Mouse (Mus musculus) lung, postnatal 10 days (tissue): ENCODE measurements around the gene Dmpk.

ENCODE experiments used
- DNase-seq: peaks from one replicate; pipeline ENCODE4 v3.0.0; 2021

Gene Dmpk

DNA sequence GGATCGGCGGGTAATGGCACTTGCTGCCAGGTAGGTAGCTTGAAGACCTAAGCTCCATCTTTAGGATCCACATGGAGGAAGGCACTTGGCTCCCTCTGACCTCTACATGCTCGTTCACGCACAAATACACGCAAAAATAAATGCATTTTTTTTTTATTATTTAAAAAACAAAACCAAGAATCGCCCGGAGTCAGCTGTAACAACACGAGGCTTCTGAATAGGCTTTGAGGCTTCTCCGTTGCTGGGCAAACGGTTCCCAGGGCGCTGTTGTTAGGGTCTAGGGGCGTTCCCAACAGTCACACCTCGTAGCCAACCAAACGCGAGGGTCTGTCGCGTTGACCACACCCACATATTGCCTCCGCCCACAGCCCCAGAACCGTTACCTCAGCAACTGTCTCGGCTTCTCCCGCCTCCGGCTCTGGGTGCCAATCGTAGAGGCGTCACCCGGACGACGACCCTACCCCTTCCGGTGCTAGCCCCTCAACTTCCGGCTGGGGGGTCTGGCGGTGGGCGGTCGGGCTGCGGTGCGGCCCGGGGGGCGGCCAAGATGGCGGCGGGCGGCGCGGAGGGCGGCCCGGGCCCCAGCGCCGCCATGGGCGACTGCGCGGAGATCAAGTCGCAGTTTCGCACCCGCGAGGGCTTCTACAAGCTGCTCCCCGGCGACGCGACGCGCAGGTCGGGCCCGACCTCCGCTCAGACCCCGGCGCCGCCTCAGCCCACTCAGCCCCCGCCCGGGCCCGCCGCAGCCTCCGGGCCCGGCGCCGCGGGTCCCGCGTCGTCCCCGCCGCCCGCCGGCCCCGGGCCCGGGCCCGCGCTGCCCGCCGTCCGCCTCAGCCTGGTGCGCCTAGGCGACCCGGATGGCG, 7.7 kb upstream of the Dmpk start, which contains the start of gene Dmwd:
Dmwd (plus strand) TSS at position 505 of the 863 bp plus-strand sequence.
- peak; percentile 99 for DNase-seq

DNA sequence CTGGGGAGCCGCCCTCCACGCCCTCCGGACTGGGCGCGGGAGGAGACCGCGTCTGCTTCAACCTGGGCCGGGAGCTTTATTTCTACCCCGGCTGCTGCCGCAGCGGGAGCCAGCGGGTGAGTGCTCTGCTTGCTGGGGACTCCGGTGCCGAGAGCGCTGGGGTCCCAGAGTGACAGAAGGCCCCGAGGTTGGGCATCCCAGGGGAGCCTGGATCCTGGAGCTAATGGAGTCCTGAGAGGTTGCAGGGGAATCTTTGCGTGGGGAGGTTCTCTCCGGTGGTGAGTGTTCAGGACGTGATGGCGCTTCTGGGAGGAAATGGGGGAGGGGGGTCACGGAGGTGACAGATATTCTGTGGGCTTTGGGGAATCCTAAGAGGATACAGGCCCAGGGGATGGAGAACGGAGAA, 7.1 kb upstream of the Dmpk start:
- no peak for DNase-seq

DNA sequence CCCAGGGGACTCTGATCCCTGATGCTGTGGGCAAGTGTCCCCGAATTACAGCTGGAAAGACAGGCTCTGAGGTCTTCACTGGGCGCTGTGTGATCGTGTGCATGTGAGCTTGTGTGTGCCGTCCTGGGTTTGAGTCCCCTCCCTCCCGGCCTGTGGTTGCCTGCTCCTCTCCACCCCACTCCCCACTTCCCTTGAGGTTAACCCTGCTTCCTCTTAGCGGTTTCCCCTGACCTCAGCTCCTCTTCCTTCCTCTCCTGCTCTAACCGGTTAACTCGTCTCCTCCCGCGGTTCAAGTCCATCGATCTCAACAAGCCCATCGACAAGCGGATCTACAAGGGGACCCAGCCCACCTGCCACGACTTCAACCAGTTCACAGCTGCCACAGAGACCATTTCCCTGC, 5.9 kb upstream of the Dmpk start:
- DNase-seq, result no peak

DNA sequence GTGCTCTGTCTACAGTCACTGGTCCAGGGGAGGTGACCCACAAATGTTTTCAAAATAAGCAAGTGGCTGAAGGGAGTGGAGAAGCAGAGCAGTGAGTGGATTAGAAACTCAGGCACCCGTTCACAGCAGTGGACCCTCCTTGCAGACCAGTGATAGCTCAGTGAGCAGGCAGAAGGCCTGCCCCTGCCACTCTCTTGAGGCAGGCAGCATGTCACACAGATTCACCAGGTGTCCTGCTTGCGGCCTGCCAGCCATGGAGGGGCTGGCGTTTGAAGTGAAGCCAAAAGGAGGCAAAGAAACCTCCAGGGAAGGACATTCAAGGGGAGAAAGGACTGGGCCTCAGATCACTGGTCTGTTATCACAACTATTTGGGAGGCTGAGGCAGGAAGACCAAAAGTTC, 4.9 kb upstream of the Dmpk start:
- DNase-seq, result no peak

DNA sequence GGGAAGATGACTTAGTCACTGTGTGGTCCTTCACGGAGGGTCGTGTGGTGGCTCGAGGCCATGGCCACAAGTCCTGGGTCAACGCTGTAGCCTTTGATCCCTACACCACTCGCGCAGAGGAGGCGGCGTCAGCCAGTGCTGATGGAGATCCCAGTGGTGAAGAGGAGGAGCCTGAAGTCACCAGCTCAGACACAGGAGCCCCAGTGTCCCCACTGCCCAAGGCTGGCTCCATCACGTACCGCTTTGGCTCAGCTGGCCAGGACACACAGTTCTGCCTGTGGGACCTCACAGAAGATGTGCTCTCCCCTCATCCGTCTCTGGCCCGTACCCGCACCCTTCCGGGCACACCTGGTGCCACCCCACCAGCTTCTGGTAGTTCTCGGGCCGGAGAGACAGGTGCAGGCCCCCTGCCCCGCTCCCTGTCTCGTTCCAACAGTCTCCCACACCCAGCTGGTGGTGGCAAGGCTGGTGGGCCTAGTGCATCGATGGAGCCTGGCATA, 3.1 kb upstream of the Dmpk start:
- DNase-seq, result no peak

DNA sequence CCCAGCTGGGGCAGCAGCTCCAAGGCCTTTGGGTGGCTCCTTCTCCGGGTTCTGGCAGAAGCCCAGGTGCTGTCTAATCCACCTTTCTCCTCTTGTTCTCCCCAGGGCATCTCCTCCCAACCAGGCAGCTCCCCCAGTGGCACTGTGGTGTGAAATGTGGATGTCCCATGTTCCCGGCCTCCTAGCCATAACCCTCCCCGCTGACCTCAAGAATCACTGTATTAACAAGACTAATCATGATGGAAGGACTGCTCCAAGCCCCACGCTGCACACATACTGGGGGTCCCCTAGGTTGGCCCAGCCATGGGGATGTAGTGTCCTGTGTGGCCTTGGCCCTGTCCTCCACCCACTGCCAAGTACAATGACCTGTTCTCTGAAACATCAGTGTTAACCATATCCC, 1.5 kb upstream of the Dmpk start:
- no peak for DNase-seq

DNA sequence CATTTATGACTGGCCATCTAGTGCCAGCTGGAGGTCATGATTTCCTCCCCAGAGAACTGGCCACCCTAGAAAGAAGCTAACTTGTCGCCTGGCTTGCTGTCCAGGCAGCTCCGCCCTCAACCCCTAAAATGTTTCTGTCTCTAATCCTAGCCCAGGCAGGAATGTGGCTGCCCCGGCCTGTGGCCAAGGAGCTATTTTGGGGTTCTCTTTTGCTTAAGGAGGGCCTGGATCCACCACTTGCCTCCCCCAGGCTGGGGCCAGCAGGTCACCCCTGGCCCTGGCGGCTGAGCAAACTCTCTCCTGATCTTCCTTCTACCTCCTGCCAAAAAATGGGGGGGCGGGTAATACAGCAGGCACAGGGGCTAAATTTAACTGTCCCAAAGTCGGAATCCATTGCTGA, 553 bp upstream of the Dmpk start:
- peak; percentile 78 for DNase-seq

DNA sequence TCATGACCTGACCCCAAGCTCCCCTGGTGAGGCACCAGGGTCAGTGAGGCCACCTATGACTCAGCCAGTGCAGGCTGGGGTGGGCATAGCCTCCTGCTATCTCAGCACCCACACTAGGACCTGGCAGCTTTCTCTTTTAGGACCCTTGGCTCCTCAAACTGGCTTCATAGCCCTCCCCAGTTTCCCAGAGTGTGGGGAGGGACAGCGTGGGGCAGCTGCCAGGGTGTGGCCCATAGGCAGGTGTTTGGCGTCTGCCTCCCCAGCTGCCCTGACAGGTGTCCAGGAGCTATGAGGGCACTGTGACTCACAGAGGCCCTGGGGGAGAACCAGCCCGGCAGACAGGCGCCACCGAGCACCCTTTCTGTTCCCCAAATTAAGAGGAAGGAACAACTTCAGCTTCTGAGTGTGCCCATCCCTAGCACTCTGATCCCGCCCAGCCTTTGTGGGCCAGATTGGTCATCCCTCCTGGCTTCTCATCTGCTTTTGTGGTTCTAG, 675 bp downstream of the Dmpk start:
- peak; percentile 26 for DNase-seq

DNA sequence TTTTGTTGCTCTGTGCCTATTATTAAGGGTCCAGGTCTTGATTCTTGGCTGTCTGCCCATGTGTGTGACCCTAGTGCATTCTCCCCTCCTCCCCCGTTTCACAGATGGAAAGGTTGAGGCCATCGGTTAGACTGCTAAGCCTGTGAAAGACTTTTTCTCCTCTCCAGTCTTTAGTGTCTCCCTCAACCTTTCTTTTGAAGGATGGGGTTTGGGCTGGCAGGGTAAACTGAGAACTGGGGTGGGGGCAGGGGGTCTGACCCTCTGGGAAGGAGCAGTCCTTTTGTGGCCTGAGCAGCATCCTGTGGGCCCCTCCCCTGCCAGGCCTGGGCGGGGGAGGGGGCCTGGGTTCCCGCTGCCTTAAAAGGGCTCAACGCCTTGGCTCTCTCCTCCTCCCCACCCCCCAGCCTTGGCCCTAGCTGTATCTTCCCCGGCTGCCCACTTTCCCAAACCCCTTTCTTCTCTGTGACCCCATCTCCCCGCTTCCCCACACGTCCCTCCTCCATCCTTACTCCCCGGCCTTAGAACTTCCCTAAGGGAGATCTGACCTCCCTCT, 1.3 kb downstream of the Dmpk start:
- DNase-seq, result peak; percentile 43

DNA sequence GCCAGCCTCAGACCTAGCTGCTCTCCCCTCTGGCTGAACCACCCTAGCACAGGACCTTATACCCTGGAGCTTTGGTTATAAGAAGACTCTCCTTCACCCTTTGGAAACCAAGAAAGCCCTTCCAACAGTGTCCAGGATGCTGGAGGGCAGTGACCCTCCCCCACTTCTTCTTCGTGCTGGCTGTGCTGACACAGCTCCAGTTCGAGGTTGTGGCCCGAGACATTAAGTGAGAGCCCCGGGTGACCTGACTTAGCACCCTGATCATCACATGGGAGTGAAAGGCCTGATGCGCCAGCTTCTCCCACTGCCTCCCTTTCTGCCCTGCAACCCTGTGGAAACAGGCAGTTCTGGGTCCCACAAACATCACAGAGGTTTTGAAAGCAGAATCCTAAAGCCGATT, 1.8 kb downstream of the Dmpk start:
- DNase-seq, result no peak

DNA sequence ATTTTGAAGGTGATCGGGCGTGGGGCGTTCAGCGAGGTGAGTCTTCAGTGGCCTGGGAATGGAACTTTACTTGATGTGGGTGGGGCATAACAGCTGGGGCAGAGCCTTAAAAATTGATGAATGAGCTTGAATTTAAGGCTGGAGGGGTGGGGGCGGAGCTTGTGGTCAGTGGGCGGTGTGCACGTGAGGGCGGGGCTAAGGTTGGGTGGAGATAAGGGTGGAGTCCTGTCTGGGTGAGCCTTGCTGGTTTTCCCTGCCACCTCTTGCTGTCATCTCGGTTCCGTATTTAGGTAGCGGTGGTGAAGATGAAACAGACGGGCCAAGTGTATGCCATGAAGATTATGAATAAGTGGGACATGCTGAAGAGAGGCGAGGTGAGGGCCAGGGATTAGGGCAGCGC, 2.4 kb downstream of the Dmpk start:
- DNase-seq, result peak; percentile 79

DNA sequence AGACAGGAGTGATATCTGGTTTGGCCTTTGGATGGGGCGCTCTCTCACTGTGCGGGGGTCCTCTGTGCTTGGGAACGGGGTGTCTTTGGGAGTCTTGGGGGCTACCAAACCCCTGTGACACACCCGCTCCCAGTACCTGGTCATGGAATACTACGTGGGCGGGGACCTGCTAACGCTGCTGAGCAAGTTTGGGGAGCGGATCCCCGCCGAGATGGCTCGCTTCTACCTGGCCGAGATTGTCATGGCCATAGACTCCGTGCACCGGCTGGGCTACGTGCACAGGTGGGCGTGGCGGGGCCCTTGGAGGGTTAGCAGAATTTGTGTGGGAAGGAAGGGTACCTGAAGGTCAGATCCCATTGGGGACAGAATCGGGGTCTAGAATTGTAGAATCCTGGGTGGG, 3.1 kb downstream of the Dmpk start:
- no peak for DNase-seq

DNA sequence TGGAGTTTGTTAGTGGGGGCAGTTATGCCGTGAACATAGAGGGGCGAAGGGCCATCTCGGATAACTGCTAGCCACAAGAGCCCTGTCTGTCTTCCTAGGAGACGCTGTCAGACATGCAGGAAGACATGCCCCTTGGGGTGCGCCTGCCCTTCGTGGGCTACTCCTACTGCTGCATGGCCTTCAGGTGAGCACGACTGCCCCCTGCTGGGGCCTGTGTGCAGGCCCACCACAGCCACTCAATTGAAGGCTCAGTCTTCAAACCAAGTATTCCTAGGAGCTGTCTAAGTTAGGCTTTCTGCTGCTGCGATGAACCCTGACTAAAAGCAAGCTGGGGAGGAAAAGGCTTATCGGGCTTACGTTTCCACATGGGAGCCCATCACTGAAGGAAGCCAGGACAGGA, 5.2 kb downstream of the Dmpk start:
- DNase-seq, result peak; percentile 78

DNA sequence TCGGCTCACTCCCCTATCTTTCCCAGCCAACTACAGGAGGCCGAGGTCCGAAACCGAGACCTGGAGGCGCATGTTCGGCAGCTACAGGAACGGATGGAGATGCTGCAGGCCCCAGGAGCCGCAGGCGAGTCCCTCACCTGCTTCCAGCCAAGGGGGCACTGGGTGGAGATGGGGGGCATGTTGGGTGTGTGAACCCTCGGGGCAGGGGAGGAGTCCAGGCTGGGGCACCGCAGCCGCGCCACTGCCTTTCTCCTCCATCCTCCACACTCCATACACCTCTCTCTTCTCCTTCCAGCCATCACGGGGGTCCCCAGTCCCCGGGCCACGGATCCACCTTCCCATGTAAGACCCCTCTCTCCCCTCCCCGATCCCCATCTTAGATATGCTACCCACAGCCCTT, 8.3 kb downstream of the Dmpk start:
- DNase-seq, result no peak

DNA sequence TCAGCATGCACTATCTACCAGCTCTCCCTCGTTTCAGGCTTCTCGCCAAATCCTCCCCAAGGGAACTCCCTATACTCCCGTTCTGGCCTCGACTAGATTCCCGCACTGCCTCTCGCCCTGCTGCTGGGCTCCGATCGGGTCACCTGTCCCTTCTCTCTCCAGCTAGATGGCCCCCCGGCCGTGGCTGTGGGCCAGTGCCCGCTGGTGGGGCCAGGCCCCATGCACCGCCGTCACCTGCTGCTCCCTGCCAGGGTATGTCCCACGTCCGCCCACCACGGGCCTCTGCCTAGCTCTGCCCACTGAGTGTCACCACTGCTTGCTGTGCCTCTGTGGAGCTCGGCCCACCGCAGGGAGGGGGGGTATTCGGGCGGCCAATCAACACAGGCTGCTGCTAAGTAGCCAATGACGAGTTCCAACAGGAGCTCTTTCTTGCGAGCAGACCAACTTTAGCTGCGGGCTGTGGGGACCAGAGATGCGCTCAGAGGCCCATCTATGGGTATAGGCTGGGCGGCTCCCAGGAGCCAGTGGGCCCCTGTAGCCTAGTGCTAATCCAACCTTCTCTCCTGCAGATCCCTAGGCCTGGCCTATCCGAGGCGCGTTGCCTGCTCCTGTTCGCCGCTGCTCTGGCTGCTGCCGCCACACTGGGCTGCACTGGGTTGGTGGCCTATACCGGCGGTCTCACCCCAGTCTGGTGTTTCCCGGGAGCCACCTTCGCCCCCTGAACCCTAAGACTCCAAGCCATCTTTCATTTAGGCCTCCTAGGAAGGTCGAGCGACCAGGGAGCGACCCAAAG, 8.9 kb downstream of the Dmpk start:
- DNase-seq, result peak; percentile 73

DNA sequence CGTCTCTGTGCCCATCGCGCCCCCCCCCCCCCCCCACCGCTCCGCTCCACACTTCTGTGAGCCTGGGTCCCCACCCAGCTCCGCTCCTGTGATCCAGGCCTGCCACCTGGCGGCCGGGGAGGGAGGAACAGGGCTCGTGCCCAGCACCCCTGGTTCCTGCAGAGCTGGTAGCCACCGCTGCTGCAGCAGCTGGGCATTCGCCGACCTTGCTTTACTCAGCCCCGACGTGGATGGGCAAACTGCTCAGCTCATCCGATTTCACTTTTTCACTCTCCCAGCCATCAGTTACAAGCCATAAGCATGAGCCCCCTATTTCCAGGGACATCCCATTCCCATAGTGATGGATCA, 9.5 kb downstream of the Dmpk start:
- peak; percentile 94 for DNase-seq

DNA sequence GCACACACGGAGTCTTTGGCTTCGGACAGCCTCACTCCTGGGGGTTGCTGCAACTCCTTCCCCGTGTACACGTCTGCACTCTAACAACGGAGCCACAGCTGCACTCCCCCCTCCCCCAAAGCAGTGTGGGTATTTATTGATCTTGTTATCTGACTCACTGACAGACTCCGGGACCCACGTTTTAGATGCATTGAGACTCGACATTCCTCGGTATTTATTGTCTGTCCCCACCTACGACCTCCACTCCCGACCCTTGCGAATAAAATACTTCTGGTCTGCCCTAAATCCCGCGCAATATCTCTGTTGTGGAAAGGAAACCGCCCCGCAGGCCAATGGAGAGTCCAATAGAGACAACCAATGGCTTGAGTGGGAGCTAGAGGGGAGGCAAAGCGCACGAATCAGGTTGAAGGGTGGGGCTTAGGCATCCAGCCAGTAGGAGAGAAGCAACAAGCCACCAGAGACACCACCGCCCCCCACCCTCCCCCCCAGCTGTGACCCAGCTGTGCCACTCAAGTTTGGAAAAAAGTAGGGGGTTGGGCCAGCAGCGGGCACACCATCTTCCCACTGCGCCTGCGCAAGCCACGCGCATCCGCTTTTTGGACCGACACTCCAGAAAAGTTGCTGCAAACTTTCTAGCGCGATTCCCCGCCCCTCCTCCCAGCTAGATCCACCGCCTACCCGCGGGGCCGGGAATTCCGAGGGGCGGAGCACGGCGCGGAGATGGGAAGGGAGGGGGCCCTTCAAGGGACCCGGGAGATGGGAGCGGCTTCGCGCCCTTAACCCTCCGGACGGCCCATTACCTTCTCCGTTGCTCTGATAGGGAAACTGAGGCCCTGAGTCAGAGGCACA, 10.1 kb downstream of the Dmpk start:
- peak; percentile 99 for DNase-seq

DNA sequence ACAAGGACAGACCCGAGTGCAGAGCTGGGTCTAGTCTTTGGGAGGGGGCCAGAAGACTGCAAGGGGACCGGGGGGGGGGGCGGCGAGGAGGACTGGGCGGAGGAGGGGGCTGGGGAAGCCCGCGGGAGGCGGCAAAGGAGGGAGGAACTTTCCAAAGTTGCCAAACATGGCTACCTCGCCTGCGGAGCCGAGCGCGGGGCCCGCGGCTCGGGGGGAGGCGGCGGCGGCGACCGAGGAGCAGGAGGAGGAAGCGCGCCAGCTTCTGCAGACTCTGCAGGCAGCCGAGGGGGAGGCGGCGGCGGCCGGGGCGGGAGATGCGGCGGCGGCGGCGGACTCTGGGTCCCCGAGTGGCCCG, 10.8 kb downstream of the Dmpk start, which contains the start of gene Six5:
Six5 (plus strand) TSS at position 124 of the 355 bp plus-strand sequence.
- peak; percentile 73 for DNase-seq

DNA sequence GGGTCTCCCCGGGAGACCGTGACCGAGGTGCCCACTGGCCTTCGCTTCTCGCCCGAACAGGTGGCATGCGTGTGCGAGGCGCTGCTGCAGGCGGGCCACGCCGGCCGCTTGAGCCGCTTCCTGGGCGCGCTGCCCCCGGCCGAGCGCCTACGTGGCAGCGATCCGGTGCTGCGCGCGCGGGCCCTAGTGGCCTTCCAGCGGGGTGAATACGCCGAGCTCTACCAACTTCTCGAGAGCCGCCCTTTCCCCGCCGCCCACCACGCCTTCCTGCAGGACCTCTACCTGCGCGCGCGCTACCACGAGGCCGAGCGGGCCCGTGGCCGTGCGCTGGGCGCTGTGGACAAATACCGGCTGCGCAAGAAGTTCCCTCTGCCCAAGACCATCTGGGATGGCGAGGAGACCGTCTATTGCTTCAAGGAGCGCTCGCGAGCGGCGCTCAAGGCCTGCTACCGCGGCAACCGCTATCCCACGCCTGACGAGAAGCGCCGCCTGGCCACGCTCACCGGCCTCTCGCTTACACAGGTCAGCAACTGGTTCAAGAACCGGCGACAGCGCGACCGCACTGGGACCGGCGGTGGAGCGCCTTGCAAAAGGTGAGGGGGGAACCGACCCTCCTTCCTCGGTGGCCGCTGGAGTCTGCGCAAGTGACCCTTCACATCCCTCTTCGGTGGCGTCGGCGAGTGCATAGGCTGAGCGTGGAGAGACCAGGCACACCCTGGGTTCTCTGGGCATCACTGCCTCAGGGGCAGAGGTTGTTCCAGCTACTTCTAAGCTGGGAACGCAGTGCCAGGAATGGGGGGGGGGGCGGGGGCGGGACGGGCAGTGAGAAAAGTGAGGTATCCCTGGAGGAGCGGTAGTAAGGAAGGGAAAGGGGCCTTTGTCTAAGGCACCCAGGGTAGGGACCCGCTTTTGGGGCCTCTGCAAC, 11.4 kb downstream of the Dmpk start:
- DNase-seq, result peak; percentile 68

DNA sequence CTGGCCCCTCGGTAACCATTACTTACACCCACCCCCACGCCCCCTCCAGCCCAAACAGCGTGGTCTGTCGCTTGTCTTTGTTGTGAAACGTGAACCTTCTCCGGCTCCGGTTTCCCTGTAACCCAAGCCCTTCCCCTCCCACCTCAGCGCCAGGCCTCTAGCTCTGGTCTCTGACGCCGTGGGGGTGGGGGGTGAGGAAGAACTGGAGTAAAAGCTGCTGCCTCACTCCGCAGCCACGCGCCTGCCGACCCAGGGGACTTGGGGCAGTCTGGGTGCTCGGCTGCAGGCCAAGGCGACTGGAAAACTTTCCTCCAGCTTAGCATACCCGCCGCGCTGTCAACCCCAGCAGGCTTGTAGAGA, 12.1 kb downstream of the Dmpk start:
- peak; percentile 87 for DNase-seq

DNA sequence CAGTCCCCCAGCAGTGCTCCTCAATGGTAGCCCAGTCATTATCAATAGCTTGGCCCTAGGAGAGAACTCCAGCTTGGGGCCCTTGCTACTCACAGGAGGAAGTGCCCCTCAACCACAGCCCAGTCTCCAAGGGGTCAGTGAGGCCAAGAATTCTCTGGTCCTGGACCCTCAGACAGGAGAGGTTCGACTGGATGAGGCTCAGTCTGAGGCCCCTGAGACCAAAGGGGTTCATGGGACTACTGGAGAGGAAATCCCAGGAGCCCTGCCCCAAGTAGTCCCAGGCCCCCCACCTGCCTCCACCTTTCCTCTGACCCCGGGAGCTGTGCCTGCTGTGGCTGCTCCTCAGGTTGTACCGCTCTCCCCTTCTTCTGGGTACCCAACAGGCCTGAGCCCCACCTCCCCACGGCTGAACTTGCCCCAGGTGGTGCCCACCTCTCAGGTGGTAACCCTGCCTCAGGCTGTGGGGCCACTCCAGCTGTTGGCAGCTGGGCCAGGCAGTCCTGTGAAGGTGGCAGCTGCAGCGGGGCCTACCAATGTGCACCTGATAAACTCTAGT, 12.8 kb downstream of the Dmpk start:
- no peak for DNase-seq
